Mouse (Mus musculus) regulatory T cell (primary cell): Measurements from ENCODE around the gene Pde2a.

Experiments used
- in situ Hi-C: fragments of 300-600 bp; cut with MboI, MseI; formaldehyde crosslinking; loops from one replicate; pipeline ENCODE4 v1.15.1; 2025; ENCODE audit warnings: high pct_unique_total_duplicates

Gene Pde2a

DNA sequence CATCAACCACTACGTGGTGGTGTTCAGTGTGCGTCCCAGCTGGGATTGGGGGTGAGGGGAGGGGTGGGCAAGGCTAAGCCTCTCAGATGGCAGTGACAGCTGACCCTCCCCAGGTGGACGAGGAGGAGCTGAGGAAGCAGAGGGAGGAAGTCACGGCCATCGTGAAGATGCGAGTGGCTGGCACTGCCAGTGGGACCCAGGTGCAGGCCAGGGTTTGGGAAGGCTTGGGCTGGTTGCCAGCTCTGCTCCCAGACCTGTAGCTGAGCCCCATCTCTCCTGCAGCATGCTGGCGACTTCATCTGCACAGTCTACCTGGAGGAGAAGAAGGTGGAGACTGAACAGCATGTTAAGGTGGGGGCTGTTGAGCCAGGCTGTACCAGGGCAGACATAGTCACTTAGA lies 20.0 kb upstream of the Pde2a start:
- in situ Hi-C loops, result no loop called here

DNA sequence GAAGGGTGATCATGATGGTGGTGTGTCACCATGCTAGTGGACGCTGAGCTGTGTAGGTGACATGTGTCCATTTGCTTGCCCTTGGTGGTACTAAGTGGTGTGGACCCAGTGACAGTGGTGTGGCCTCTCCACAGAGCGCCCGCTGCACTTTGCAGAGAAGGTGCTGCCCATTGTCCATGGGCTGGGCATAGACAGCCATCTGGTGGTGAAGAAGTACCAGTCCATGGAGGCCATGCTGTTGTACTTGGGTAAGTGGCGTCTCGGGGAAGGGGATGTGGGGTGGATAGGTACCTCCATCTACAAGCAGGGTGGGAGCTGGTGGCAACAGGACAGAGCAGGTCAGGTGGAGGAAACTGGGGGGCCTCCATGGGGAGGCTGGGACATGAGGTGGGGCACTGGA lies 17.7 kb upstream of the Pde2a start:
- in situ Hi-C loops, result no loop called here

DNA sequence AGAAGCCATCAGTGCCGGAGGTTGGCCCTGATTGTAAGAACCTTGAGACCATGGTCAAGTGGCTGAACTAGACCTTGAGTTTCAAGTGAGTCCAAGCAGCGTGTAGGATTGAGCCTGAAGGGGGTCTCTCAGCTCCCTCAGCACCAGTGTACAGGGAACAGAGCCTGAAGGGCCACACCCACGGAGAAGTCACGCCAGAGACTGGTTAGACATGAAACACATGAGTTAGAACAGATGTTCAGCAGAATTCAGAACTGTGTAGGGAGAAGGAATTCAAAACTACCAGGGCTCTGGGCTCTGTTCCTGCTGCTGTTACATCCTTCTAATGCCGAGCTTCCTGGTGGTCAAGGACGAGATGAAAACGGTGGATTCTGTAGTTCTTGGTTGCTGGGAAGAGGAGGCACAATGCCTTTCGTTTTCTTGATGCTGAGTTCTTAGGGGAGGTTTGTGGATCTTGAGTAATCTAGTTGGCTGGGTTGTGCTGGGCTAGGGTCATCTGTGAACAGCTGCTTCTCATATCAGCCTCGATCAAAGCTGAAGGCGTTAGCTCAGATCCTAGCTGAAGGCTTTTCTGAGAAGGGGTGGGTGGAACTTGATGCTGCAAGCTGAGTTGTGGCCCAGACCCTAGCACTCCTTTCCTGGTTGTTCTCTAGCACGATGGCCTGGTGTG lies 11.1 kb upstream of the Pde2a start, which contains the start of gene Gm45837:
Gene Gm45837, plus strand, starts transcription at position 620 of the 670 bp plus-strand sequence.
- in situ Hi-C loops, result no loop called here

GRCm38 (mm10) chr7:101412796-101413195 lies 8.7 kb upstream of the Pde2a start:
- in situ Hi-C loops, result no loop called here

- in situ Hi-C loops, result no loop called here
Observed at GRCm38 (mm10) chr7:101414209-101414608, 7.3 kb upstream of the Pde2a start.

- in situ Hi-C loops, result no loop called here
Observed at GRCm38 (mm10) chr7:101414661-101415511, 6.6 kb upstream of the Pde2a start.

DNA sequence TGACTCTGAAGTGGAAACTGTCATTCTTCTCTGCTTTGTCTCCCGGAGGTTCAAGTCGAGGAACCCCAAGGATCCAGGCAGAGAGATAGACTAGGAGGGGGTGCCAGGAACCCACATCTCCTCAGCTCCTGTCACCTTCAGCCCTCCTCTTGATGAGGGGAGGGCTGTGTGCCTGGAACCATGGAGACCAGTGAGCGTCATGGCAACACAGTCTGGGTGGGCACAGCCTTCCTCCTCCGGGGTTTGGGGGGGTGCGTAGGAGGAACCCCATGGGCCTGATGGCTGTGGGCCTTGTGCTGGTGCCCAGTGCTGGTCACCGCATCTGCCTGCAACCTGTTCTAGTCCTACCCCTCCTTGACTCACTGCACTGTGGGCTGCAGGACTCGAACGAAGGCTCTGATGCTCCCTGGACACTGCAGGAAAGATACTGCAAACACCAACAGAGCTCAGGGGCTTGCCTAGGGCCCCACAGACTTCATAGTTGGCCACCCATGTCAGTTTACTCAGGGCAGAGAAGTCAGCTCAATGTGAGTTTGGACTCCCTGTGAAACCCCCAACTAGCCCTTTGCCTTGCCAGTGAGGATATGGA lies 5.9 kb upstream of the Pde2a start:
- in situ Hi-C loops, result no loop called here

DNA sequence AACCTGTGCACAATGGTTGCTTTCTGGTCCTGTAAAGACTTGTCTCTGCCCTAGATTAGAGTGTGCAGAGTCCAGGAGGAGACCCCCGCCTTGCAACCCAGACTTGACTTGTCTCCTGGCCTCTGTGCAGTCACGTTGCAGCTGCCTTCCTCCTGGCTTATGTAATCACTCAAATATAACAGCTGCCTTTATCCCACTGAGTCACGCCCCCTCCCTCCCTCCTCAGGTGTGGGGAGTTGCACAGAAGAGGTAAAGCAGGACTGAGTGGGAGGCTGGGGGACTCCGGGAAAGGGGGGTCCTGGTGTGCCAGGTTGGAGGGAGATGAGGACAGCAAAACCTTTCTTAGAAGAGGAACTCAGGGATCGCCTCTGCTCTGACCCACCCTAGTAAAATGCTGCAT lies 5.1 kb upstream of the Pde2a start:
- in situ Hi-C loops, result no loop called here

DNA sequence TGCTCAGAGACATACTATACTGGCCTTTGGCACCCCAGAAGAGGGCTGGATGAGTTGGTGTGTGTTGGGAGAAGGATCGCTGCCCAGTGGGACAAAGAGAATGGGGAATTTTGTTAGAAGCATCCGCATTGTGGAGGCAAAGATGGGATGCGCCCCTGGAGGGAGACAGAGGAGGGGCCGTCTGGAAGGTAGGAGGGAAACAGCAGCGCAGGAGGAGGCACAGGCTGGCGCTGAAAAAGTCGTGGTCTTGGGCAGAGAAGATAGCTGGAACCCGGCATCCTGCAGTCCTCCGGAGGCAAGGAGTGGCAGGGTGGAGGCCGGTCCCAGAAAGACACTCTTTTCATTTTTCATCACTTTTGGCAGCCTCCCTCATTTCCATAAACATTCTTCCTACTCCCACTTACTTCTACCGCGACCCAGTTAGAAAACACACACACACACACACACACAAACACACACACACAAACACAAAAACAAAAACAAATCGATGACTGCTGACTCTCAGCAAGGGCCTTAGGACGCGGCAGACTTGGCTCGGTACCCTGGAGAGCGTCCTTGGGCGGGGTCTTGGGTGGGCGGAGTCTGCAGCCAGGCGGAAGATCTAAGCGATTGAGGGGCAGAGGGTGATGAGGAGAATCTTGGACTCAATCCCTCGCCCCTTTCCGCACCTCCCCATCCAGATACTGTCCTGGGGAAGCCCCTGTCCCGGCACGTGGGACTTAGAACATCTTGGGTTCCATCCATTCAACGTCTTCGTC lies 2.3 kb upstream of the Pde2a start:
- in situ Hi-C loops, result no loop called here

- in situ Hi-C loops, result no loop called here
Observed at GRCm38 (mm10) chr7:101422069-101422468, 578 bp downstream of the Pde2a start.

DNA sequence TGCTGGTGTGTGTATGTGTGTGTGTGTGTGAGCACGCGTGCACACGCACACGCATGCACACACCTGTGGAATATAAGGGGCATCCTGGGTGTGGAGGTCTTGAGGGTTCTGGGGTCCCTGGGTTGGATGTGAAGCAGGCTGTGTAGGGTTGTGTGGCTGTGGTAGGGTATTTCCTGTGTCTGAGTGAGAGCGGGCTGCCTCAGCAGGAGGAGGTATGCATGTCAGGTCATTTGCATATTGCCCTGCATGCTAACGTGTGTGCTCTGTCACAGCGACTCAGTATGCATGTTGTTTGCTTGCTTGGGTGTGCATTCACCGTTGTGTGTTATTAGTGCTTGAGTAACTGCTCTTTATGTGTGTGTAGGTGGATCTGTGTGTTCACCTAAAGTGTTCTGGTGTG lies 1.2 kb downstream of the Pde2a start:
- in situ Hi-C loops, result no loop called here

GRCm38 (mm10) chr7:101423970-101424369 lies 2.5 kb downstream of the Pde2a start:
- in situ Hi-C loops, result no loop called here

- in situ Hi-C loops, result no loop called here
Observed at GRCm38 (mm10) chr7:101426692-101427091, 5.2 kb downstream of the Pde2a start.

GRCm38 (mm10) chr7:101427736-101428135 lies 6.2 kb downstream of the Pde2a start:
- in situ Hi-C loops, result no loop called here

DNA sequence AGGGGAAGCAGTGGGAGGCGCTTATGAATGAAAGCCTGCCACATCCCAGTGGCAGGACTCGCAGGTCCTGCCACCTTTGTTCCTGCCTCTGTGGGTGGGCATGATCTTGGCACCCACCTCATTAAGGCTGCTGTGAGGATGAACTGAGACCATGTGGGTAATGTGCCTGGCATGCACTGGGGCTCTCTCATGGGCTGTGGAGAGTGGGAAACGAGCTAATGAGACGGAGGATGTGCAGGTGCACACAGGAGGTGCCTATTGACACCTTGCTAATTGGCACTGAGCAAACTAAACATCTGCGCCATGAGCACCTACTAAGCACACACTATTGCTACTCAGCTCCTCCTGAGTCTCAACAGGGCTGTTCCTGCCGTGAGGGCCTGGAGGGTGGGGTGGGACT lies 13.5 kb downstream of the Pde2a start:
- in situ Hi-C loops, result no loop called here

DNA sequence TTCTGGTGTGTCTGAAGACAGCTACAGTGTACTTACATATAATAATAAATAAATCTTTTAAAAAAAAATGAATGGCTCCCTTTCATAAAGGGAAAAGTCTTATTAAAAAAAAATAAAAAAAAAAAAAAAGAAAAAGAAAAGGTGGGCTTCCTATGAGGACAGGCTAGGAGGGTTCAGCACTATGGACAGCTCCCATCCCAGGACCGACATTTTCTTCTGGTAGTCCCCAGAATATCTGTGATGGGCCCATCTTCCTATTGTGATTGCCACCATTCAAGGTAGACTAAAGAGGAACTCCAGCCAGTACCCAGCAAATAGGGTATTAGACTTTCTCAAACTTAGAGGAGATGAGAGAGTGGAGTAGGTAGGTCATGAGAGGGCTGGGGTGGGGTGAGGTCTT lies 16.4 kb downstream of the Pde2a start:
- in situ Hi-C loops, result no loop called here

DNA sequence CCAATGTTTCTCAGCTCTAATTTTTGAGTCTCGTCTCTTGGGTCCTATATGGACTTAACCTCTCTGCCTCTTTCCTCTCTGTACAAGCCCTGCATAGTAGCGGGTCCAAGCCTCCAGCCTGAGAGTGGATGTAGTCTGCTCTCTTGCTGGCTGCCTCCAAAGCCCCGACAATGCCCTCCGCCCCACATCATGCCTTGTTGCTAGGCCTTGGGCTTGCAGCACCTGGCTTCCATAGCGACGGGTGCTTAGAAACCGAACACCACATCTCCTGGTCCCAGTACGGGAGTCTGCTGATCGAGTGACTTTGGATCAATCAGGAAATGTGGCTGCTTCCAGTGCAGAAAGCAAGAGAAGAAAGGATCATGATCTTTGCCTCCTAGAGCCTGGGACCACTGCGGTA lies 21.6 kb downstream of the Pde2a start:
- in situ Hi-C loops, result no loop called here

DNA sequence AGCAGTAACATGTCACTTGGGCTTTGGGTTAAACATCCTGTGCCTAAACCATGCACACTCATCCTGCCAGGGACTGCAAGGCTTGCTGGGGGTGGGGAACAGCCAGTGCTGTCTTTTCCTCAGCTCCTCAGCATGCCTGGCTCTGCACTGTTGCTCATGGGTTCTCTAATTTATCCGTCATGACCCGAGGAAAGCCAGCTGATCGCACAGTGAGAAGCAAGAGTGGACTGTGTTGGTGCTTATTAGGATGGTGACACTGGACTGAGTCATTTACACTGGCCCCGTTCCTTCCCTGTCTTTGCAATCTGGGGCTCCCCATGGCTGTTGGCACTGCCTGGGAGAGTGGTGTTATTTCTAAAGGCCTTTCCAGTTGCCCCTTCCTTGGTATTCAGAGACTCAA lies 22.7 kb downstream of the Pde2a start:
- in situ Hi-C loops, result no loop called here

DNA sequence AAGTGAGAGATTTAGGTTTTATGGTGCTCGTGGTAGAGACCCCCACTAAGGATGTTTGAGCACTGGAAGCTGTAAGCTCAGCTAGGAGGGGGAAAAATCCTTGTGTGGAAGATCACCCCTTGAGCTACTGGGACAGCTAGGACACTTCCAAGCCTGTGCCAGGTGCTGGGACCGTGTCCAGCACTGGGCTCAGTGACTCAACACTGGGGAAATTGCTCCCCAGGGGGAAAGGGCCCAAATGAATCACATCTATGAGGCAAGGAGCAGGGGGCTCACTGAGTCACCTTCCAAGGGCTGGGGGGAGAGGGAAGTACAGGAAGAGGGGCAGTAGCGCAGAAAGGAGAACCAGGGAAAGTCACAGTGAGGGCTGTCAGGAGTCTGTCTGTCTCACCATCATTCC lies 28.4 kb downstream of the Pde2a start:
- in situ Hi-C loops, result loop anchor here (5.0 kb wide), 2 partner anchors 52 to 172 kb away; no protein-coding TSS in a partner anchor

DNA sequence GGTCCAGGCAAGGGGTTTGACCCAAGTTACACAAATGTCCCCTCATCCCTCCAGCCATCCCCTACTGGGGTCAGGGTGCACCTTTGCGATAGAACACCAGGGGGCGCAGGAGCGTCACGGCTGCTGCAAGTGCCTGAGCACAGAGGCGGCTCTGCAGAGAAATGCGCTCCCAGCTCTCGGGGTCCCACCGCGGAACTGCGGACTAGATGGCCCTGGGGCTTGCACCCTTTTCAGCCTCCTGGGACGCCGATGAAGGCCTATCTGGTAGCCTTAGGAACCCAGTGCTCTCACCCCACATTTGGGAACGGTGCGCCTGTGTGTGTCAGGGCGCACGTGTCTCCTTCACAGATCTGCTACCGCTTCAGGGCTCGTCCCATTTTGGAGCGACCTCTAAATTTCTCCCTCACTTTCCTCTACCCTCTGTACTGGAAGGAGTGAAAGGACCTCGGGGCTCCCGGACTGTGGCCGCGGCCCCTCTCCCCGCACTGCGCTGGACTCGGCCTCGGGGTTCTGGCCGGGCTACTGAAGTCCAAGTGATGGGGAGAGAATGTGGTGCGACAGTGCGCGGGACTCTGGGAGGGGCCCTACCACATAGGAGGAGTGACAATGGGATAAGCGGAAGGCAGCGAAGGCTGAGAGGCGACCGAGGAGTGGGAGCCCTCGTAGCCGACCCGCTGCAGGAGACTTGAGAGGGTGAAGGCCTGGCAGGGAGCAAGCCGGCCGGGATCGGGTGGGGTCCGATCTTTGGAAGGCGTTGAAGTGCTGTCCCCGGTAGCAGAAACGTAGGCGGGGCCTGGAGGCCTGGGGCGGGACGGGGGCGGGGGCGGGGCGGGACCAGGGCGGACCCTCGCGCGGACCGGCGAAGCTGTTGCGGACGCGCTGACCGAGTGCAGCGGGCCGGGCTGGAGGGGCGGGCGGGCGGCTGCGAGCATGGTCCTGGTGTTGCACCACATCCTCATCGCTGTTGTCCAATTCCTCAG lies 29.2 kb downstream of the Pde2a start:
- in situ Hi-C loops, result loop anchor here (5.0 kb wide), 1 partner anchor 172 kb away; no protein-coding TSS in a partner anchor

GRCm38 (mm10) chr7:101452669-101453068 lies 31.2 kb downstream of the Pde2a start:
- in situ Hi-C loops, result loop anchor here (5.0 kb wide), 1 partner anchor 170 kb away; no protein-coding TSS in a partner anchor
